Mouse (Mus musculus) heart, adult 18-20 months (tissue): ENCODE measurements around the gene Epb41l2. TPM values are rescaled to one million over a fixed set of nuclear protein-coding genes. Genes with fewer than 3 reads are reported as not detected.
A peak's percentile ranks its signal among the peaks of the same experiment; 100 is the strongest.

Experiments used
- DNase-seq, 2 experiments: peaks; one replicate each; pipeline ENCODE4 v3.0.0; 2021 to 2022; ENCODE audit warnings: mixed read lengths in 1 of 2
- total RNA-seq, 2 experiments: library from RNA; stranded (reverse); gene quantifications; 2 replicates each; pipeline ENCODE4 v1.2.3; 2021

Epb41l2 gene
- total RNA-seq, 2 experiments from 2014 or later = 38.5 to 38.7 TPM

DNA sequence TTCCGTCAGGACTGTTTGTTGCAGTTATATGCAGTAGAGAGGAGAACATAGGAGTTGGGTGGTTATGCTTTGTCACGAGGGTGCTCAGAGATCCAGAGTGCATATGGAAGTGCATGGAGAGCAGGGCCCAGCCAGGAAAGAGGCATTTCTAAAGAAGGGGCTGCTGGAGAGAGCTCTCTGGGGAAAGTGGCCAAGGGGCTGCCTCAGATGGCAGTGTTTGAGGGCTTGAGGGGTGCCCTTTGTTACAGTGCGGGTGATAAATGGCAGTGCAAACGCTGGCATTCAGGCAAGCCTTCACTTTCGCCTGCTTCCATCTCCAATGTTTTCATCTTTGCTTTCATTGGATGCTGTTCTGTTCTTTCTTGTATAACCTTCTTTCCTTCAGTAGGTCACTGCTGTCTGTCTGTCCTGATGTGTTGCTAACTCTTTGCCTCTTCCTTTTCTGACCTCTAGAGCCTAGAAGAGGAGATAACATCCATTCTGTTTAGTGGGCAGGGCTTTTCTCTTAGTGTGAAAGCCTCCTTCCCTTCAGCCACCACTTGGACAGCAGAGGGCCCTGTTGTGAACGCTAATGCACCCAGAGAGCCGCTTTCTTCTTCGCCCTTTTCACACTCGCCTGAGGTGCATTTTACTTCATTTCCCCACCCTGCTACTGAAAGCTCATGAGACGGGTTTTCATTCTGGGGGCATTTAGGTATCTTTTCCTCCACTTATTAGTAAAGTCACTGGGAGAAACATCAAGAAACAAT is 139.9 kb downstream of the Epb41l2 start:
- peak in 1 of 2 experiments; percentile 22 for DNase-seq

DNA sequence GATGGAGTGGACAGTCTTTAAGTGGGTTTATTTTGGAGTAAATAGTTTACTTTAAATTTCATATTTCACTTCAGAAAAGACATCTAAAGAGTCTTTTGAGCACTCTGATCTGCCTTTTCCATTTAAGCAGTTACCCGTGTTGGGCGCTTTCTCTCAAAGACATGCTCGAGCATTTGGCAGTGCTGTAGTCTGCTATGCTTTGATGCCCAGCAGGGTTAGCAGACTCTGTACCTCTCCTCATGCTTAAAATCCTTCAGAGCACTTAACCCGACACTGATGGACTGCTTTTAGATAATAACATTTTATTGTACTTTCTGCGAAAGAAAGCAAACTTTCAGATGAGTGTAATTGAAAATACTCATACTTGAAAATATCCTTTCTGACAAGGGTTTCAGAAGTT is 143.7 kb downstream of the Epb41l2 start:
- no peak for DNase-seq

DNA sequence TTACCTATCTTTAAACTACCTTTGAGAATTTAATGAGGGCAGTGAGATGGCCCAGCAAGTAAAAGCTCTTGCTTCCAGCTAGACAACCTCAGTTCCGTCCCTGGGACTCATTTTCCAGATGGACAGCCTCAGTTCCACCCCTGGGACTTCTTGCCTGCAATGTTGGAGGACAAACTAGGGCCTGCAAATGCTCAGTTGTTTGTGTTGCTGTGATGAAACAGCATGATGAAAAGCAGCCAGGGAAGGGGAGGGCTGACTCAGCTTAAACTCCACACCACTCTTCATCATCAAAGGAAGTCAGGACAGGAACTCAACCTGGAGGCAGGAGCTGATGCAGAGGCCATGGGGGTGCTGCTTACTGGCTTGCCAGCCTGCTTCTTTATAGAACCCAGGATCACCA is 154.2 kb downstream of the Epb41l2 start:
- DNase-seq = peak; percentile 26 to 47

GRCm38 (mm10) chr10:25519954-25520353 is 160.4 kb downstream of the Epb41l2 start:
- DNase-seq = no peak

DNA sequence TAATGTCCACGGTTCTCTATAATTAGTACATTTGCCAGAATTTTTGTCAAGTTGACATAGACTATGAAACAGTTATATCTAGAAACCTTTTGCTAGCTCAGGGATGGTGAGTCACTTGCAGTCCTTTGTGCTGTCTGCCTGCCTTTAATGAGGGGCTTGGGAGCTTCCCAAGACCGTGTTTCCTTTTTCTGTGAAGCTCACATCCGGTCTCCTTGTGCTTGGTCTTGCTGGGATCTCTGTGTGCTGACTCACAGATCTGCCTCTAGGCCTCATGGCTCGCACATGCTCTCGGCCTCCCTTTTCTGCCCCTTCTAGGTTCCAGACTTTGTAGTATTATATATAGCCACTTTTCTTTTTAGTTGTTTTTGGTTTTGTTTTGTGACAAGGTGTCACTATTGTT is 160.8 kb downstream of the Epb41l2 start:
- DNase-seq = peak; percentile 32 to 42

DNA sequence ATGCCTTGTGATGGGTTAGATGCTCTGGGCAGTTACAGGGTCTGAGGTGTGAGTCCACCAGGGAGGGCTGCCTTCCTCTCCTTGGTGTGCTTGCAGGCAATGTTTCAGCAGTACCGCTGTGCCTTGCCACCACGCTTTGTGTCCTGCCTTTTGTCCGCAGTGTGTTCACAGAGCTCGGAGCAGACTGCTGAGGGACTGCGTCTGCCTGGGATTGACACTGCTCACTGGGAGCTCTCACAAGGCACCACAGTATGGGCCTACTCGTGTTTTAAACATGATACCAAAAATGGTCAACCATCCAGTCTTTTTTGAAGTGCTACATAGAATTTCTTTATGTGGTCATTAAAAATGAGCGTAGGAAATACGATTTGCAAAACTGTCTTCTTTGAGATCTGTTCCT is 164.1 kb downstream of the Epb41l2 start:
- no peak for DNase-seq

GRCm38 (mm10) chr10:25526156-25526555 is 166.6 kb downstream of the Epb41l2 start:
- DNase-seq = no peak

DNA sequence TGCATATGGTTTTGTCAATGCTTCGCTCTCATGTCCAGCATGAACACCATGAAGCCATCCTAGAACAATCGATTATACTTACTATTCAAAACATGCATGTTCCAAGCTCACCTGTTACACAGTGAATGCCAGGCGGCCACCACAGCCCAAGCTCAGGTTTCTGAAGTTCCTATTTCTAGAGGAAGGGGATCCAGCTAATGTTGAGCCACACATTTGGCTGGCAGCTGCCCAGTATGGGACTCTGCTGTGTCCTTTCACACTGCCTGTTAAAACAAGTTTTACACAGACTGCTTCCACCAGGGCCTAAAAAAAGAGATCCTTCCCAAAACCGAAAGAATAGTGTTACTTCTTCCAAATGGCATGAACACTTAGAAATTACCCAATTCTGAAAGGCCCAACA is 167.0 kb downstream of the Epb41l2 start:
- no peak for DNase-seq

DNA sequence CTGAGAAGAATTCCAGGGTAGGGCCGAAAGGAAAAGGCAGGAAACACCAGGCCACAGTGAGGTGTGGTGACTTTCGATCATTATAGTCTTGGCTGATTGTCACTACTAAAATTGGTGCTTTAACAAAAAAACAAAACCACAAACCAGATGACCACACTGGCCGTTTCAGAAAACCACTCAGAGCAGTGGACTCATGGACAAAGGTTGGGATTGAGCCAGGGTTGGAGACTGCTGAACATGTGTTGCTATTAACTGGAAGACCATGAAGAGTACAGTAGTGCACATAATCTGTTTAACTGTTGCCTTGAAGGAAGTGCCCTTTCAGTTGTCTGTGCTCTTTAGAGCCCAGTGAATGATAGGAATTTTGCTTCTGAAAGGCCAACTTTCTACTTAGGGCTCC is 167.5 kb downstream of the Epb41l2 start:
- peak in 1 of 2 experiments; percentile 26 for DNase-seq

- no peak for DNase-seq
These were observed 171.7 kb downstream of the Epb41l2 start for GRCm38 (mm10) chr10:25531335-25531734.

- DNase-seq = no peak
These were observed 173.5 kb downstream of the Epb41l2 start for GRCm38 (mm10) chr10:25533105-25533504.

GRCm38 (mm10) chr10:25533513-25534246 is 174.1 kb downstream of the Epb41l2 start:
- DNase-seq = no peak

DNA sequence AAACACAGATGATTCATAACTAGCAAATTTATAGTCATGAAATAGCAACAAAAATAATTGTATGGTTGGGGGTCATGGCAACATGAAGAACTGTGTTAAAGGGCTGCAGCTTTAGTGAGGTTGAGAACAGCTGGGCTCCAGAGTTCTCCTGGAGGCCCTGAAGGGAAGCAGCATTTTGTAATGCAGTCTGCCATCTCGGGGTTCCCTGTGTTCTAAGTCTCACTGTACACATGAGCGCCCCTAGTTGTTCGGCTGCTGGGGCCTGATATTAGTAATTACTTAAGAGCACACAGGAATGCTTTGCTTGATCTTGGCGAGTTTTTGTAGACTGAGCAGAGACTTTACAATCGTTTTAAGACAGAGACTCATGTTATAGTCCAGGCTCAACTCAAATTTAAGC is 174.9 kb downstream of the Epb41l2 start:
- DNase-seq = no peak

DNA sequence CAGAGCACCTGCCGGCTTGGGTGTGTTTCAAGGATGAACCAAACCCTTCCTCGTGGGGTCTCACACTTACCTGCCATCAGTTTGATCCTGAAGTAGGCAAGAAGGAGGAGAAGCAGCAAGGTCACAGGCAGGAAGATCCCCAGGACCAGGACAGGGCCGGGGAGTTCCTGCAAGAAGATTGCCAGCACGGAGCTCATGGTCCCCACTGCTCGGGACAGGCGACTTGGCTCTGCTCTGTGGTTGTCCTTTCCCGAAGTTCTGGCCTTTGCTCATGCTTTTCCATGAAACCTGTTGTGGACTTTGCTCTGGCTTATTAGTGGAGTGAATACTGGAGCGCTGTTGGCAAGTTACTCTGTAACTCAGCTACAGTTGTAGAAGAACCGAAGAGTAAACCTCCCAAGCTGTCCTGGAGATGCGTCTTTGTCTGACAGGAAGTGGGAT is 176.3 kb downstream of the Epb41l2 start, which contains the start of gene Smlr1:
Gene Smlr1, minus strand, starts transcription at position 377 of the 441 bp plus-strand sequence.
- no peak for DNase-seq

DNA sequence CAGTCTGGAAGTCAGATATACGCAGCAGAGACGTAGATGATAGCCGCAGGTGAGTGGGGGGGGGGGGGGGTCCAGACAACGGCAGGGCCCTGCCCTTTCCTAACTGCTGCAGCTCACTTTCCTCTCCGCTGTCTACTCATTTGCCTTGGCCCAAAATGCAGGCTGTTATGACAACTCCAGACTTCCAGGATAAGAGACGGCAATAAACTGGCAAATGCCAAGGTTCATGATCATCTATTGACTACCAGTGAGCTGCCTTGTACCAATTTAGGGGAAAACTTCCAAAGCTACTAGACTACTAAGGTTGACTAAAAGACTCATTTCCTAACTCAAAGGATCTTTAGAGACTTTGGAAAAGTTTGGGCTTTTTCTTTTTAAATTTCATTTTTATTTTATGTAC is 177.0 kb downstream of the Epb41l2 start:
- DNase-seq = no peak

- DNase-seq = no peak
These were observed 179.1 kb downstream of the Epb41l2 start for GRCm38 (mm10) chr10:25538738-25539137.

GRCm38 (mm10) chr10:25539146-25539770 is 179.7 kb downstream of the Epb41l2 start:
- peak; percentile 59 to 62 for DNase-seq

GRCm38 (mm10) chr10:25539771-25540168 is 180.2 kb downstream of the Epb41l2 start:
- peak; percentile 45 to 48 for DNase-seq

GRCm38 (mm10) chr10:25541097-25541496 is 181.5 kb downstream of the Epb41l2 start:
- no peak for DNase-seq

DNA sequence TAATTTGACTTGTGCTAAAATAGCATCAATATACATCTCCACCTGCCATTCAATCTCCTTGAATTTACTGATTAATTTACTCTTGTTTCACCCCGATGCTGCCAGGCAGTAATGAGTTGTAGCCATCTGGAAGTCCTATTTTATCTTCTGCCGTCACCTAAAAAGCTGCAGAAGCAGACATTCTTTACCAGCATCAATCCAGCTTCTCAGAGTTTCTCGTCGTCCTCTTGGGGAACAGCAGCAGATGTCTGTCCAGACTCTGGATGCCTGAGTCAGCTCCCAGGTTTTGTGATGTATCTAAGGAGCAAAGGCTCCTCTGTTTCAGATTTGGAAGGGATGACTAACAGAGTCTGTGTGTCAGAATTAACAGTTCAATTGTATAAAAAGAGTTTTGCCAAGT is 193.3 kb downstream of the Epb41l2 start:
- DNase-seq = no peak

DNA sequence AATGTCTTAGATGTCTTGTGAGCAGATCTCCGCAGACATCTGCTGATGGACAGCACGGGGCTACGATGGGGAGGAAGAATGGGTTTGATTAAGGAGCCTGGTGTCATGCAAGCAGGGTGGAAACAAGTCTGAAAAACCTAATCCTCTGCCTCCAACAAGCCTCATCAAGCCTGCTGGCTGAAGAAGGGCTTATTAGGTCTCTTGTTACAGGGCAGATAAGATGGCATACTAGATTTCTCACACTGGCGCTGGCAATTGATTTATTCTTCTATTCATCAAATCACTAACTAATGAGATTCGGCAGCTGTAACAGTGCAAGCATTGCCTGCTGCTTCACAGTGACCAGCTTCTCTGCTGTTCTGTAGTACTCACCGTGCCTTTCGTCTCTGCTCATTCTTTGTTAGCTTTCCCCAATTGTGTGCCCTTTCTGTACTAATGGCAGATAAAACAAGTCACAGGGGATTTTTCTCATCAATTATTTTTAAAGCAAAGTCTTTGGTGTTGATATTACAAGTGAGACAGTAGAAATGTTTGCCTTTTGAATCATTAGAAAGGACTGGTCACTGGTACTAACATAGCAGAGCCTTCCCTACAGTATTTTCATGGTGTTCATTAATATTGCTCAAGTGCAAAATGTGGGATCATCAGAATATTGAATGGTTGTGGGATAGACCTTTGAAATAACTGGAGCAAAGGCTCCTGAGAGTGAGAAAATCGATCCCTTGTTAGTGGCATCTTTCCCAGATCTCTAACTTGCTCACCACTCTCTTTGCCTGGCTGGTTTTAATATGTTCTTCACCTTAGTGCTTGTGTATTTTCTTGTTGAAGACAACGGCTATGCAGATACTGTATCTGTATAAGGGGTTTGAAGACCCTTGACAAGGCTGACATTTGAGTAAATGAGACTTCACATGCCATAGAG is 212.0 kb downstream of the Epb41l2 start:
- DNase-seq = no peak
